8 mouse cellular contexts compared by ENCODE assay signal in the genomic region with DNA sequence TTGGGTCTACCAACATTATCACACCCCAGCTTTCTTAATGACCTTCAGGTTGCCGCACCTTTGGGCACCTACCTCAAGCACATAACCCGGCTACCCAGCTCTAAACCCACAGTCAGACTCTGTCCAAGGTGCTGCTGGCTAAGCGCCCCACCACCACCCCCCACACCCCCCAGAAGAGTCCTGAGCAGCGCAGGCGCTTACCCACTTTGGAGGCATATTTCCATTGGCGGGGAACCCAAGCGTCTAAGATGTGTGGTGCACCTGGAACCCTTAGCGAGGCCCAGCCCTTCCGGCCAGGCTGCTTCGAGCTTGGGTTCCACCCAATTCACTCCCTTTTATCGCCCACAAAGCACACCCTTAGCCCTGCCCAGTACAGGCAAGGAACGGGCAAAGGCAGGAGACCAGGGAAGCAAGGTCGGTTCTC. TPM values are rescaled to one million over a fixed set of nuclear protein-coding genes. Genes with fewer than 3 reads are reported as not detected.
DNase-seq lines count a peak whose midpoint lies in the region; ATAC-seq and TF ChIP-seq lines count a peak whose summit lies in the region.

A gene (minus strand): TSS at position 270 of the 424 bp plus-strand sequence.

- H3K4me1 ChIP-seq in kidney, postnatal 0 days (replicated peaks; ENCODE audit: insufficient read depth, low read length) = peaks cover 33% of the 10 kb centered on the region
- peaks cover 46% of the 10 kb centered on the region for H3K4me1 ChIP-seq in forebrain, embryonic 13.5 days
- H3K4me1 ChIP-seq in liver, postnatal 0 days (ENCODE audit: insufficient read depth) = peaks cover 26% of the 10 kb centered on the region
- peaks cover 13% of the 10 kb centered on the region; the same call in 1 of the 2 replicates for H3K4me1 ChIP-seq in stomach, postnatal 0 days (replicated peaks; ENCODE audit: control insufficient read depth, insufficient read depth)

- ATAC-seq in kidney, postnatal 0 days (replicated peaks; ENCODE audit: low FRiP score, low read depth) = no peak
- ATAC-seq in forebrain, embryonic 13.5 days = peak; percentile 39; the same call in 1 of the 2 replicates
- peak; percentile 26 for ATAC-seq in inflammation-experienced regulatory T-cells, adult 6 months
- ATAC-seq in liver, postnatal 0 days = peak; percentile 67
- peak; percentile 81 for ATAC-seq in stomach, postnatal 0 days (ENCODE audit: low FRiP score, low TSS enrichment)

- H3K9me3 ChIP-seq in kidney, postnatal 0 days (replicated peaks; ENCODE audit: low read length) = no peaks in the 10 kb centered on the region
- H3K9me3 ChIP-seq in forebrain, embryonic 13.5 days (replicated peaks) = no peaks in the 10 kb centered on the region
- H3K9me3 ChIP-seq in liver, postnatal 0 days (ENCODE audit: low read length) = no peaks in the 10 kb centered on the region
- H3K9me3 ChIP-seq in stomach, postnatal 0 days (ENCODE audit: control insufficient read depth, low read length) = no peaks in the 10 kb centered on the region

- H3K4me2 ChIP-seq in kidney, postnatal 0 days (ENCODE audit: low read length) = peak within 1 kb of the TSS; percentile 93
- H3K4me2 ChIP-seq in forebrain, embryonic 13.5 days = peak within 1 kb of the TSS; percentile 97
- H3K4me2 ChIP-seq in liver, postnatal 0 days (ENCODE audit: low read depth, low read length) = peak within 1 kb of the TSS; percentile 99
- H3K4me2 ChIP-seq in stomach, postnatal 0 days (replicated peaks; ENCODE audit: low read depth) = peak within 1 kb of the TSS; percentile 94

- H3K36me3 ChIP-seq in kidney, postnatal 0 days (ENCODE audit: insufficient read depth, low read length) = no peaks in the 10 kb centered on the region
- peaks cover 21% of the 10 kb centered on the region for H3K36me3 ChIP-seq in forebrain, embryonic 13.5 days (ENCODE audit: poor library complexity, severe bottlenecking)
- peaks cover 1% of the 10 kb centered on the region; the same call in 1 of the 2 replicates for H3K36me3 ChIP-seq in liver, postnatal 0 days (replicated peaks; ENCODE audit: insufficient read depth, low read length)
- H3K36me3 ChIP-seq in stomach, postnatal 0 days (ENCODE audit: control insufficient read depth, insufficient read depth, low read length) = peaks cover 3% of the 10 kb centered on the region; the same call in 1 of the 2 replicates

- TF ChIP-seq EP300 in liver, postnatal 0 days (IDR thresholded peaks at IDR 0.05; ENCODE audit: low read depth) = no peak
- no peak for TF ChIP-seq EP300 in stomach, postnatal 0 days (optimal IDR thresholded peaks at IDR 0.05)

- TF ChIP-seq CTCF in kidney, postnatal 0 days (IDR thresholded peaks at IDR 0.05; ENCODE audit: low read depth) = no peak
- no peak for TF ChIP-seq CTCF in liver, postnatal 0 days (IDR thresholded peaks at IDR 0.05; ENCODE audit: low read depth)
- no peak for TF ChIP-seq CTCF in stomach, postnatal 0 days (IDR thresholded peaks at IDR 0.05; ENCODE audit: low read depth)

- 8% methylated on average over 13 of the region's 13 CpGs for WGBS in kidney, postnatal 0 days
- 7% methylated on average over 13 of the region's 13 CpGs for WGBS in forebrain, embryonic 13.5 days
- WGBS in liver, postnatal 0 days (ENCODE audit: insufficient replicate concordance) = 7% methylated on average over 13 of the region's 13 CpGs
- WGBS in stomach, postnatal 0 days = 2% methylated on average over 13 of the region's 13 CpGs

- H3K4me3 ChIP-seq in kidney, postnatal 0 days (replicated peaks; ENCODE audit: low read depth, low read length) = peak within 1 kb of the TSS; percentile 63
- peak within 1 kb of the TSS; percentile 58 for H3K4me3 ChIP-seq in forebrain, embryonic 13.5 days
- H3K4me3 ChIP-seq in liver, postnatal 0 days (ENCODE audit: low read depth, low read length) = peak within 1 kb of the TSS; percentile 65
- H3K4me3 ChIP-seq in stomach, postnatal 0 days (ENCODE audit: low read depth, low read length) = peak within 1 kb of the TSS; percentile 72

- peaks cover 31% of the 10 kb centered on the region for H3K27me3 ChIP-seq in kidney, postnatal 0 days (ENCODE audit: insufficient read depth, low read length)
- H3K27me3 ChIP-seq in forebrain, embryonic 13.5 days = peaks cover 59% of the 10 kb centered on the region
- peaks cover 74% of the 10 kb centered on the region for H3K27me3 ChIP-seq in liver, postnatal 0 days (ENCODE audit: insufficient read depth, low read length)
- H3K27me3 ChIP-seq in stomach, postnatal 0 days (ENCODE audit: control insufficient read depth, insufficient read depth, low read length) = peaks cover 5% of the 10 kb centered on the region; the same call in 1 of the 2 replicates

- no peak for DNase-seq in kidney, postnatal 0 days (ENCODE audit: low spot score)
- DNase-seq in kidney, adult 8-10 months = no peak
- DNase-seq in adrenal gland, postnatal 25 days = no peak
- no peak for DNase-seq in liver, postnatal 0 days
- DNase-seq in stomach, postnatal 0 days (ENCODE audit: low spot score) = peak; percentile 80
- no peak for DNase-seq in frontal cortex, postnatal 14 days (ENCODE audit: low spot score in 2 of 2)

- no peak within 1 kb of the TSS for H3K27ac ChIP-seq in kidney, postnatal 0 days
- no peak within 1 kb of the TSS; the same call in 1 of the 2 replicates for H3K27ac ChIP-seq in forebrain, embryonic 13.5 days
- H3K27ac ChIP-seq in liver, postnatal 0 days (ENCODE audit: low read depth) = peak within 1 kb of the TSS; percentile 29
- H3K27ac ChIP-seq in stomach, postnatal 0 days (replicated peaks) = peak within 1 kb of the TSS; percentile 86

- peak within 1 kb of the TSS; percentile 54 for H3K9ac ChIP-seq in kidney, postnatal 0 days (ENCODE audit: low read depth, low read length)
- peak within 1 kb of the TSS; percentile 77 for H3K9ac ChIP-seq in forebrain, embryonic 13.5 days
- peak within 1 kb of the TSS; percentile 71 for H3K9ac ChIP-seq in liver, postnatal 0 days (replicated peaks)
- H3K9ac ChIP-seq in stomach, postnatal 0 days (ENCODE audit: low read length) = peak within 1 kb of the TSS; percentile 71

RNA-seq across cellular contexts. Expression of the gene that starts here (rescaled TPM):
- 16.0 and 17.9 TPM in 2 replicates for polyA plus RNA-seq in kidney, postnatal 0 days (2015; fragmentation: Nextera tagmentation; extraction: Ambion mirVana)
- 10.4 and 11.7 TPM in 2 replicates for total RNA-seq in adrenal gland, postnatal 25 days (2021)
- 29.8 and 32.7 TPM in 2 replicates for polyA plus RNA-seq in forebrain, embryonic 13.5 days (2015; fragmentation: Nextera tagmentation; extraction: Ambion mirVana)
- polyA plus RNA-seq in inflammation-experienced regulatory T-cells, adult 6 months (2017; shearing (Covaris generic)) = 1 to 10 TPM; 1.3 to 7.2 (median 2.5) TPM
- 4.0 and 4.3 TPM in 2 replicates for polyA plus RNA-seq in liver, postnatal 0 days (2015; fragmentation: Nextera tagmentation; extraction: Ambion mirVana)
- polyA plus RNA-seq in stomach, postnatal 0 days (2015; fragmentation: Nextera tagmentation; extraction: Ambion mirVana) = 26.3 and 28.0 TPM in 2 replicates

Comparison
In these comparisons a context has a peak if more than half of its experiments do, and no peak if none do; other contexts are left out.
1. H3K27ac ChIP-seq: peak in liver, postnatal 0 days (single experiment) and stomach, postnatal 0 days (single experiment); none in kidney, postnatal 0 days (single experiment) and forebrain, embryonic 13.5 days (single experiment).
2. Peak in every context shown above with its lines, with median percentiles within 50 percentile points of each other: H3K4me2 ChIP-seq, H3K4me3 ChIP-seq and H3K9ac ChIP-seq.